Mouse (Mus musculus) E14TG2a.4 (cell line): ENCODE results near the gene Msln.

Source experiments
- CTCF ChIP-seq: conservative IDR thresholded peaks from 2 replicates; pipeline ENCODE4 v1.5.1; 2014; ENCODE audit warnings: low read length
- NANOG ChIP-seq: IDR thresholded peaks from 2 replicates; pipeline ENCODE4 v1.6.1; 2014; ENCODE audit warnings: borderline replicate concordance, low read length, mixed read lengths

GRCm38 (mm10) chr17:25727265-25728008 lies 26.7 kb downstream of the Msln start, which contains the start of the genes Chtf18 and Rpusd1:
- TF ChIP-seq CTCF (no peak), NANOG (no peak)
